Mouse (Mus musculus) limb, embryonic 10.5 days (tissue): ENCODE data around the gene Zfp488. TPM values are rescaled to one million over a fixed set of nuclear protein-coding genes. Genes with fewer than 3 reads are reported as not detected.

Experiments
- DNase-seq: peaks from one replicate; pipeline ENCODE4 v3.0.0-alpha.2; 2017; ENCODE audit warnings: low spot score
- H3K27ac ChIP-seq: fragments of 300-500 bp; sonication (generic); 2 replicates; pipeline ENCODE4 v1.5.1; 2016; ENCODE audit warnings: mild to moderate bottlenecking
- H3K27me3 ChIP-seq: fragments of 300-500 bp; sonication (generic); 2 replicates; pipeline ENCODE4 v1.6.1; 2016; ENCODE audit warnings: low read depth, mild to moderate bottlenecking; ENCODE audit not compliant: poor library complexity, severe bottlenecking
- H3K36me3 ChIP-seq: fragments of 300-500 bp; sonication (generic); 2 replicates; pipeline ENCODE4 v1.6.1; 2016; ENCODE audit warnings: mild to moderate bottlenecking, moderate library complexity
- H3K4me1 ChIP-seq: fragments of 300-500 bp; sonication (generic); 2 replicates; pipeline ENCODE4 v1.6.1; 2016
- H3K4me3 ChIP-seq: fragments of 300-500 bp; sonication (generic); 2 replicates; pipeline ENCODE4 v1.5.1; 2016; ENCODE audit warnings: mild to moderate bottlenecking, moderate library complexity
- H3K9me3 ChIP-seq: fragments of 300-500 bp; sonication (generic); replicated peaks from 2 replicates; pipeline ENCODE4 v1.6.1; 2016; ENCODE audit warnings: mild to moderate bottlenecking
- WGBS: fragments of 180-500 bp; shearing (Covaris S2); methylation state at CpG from one replicate; pipeline ENCODE4 v1.1.7; 2016; 5-methylcytosine and 5-hydroxymethylcytosine counted together
- polyA plus RNA-seq: library from polyadenylated mRNA; unstranded; fragments of >200 nt; fragmentation: Nextera tagmentation; extraction: Ambion mirVana; gene quantifications from 2 replicates; pipeline ENCODE4 v1.2.1, GENCODE M21; 2016

The Zfp488 gene
- 0.04 and 0.08 TPM in 2 replicates for polyA plus RNA-seq

DNA sequence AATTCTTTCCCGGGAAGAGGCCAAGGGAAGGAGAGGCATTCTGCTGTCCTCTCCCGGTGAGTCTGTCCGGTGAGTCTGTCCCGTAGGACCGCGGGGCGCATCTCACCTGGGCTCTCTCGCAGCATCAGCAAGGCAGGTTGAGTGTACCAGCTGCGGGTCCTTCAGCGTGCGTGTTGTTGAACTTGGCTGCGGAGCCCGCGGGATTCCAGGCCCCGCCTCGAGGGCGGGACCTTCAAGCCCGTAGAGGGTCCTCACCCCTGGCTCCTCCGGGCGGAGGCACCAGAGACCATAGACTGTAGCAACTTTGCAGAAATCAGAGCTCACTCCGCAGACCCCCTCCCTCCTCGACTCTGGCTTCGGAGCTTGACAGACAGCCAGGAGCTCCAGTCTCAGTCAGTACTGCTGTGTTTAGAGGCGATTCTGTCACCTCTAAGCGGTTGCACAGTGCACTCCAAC is at the start of gene Zfp488:
TSS of gene Zfp488 (minus strand) at position 161 of the 456 bp plus-strand sequence.
- 3% methylated on average over 25 of the region's 25 CpGs for WGBS
- DNase-seq = peak; percentile 60
- H3K27me3 ChIP-seq = peaks cover 37% of the 10 kb centered on the region
- H3K27ac ChIP-seq = no peak within 1 kb of the TSS
- H3K4me1 ChIP-seq = peaks cover 13% of the 10 kb centered on the region
- H3K36me3 ChIP-seq = no peaks in the 10 kb centered on the region
- peak within 1 kb of the TSS; percentile 54 for H3K4me3 ChIP-seq
- H3K9me3 ChIP-seq = no peaks in the 10 kb centered on the region

DNA sequence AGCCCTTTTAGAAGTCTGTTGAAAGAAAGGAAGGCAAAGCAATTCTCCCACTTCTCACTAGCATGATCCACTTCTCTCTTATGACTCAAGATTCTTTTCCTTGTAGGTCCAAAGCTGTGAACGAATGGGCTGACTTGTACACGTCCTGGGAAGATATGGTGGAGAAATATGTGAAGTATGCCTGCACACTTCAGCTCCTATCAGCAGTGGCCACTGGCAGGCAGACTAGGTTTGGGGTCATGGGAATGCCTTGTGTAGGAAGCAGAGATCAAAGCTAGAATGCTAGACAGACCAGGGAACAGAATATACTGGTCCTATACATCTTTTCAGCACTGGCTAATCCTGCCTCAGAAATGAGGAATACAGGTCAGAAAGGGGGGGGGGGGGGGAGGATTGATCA is 48.1 kb upstream of the Zfp488 start:
- 83% methylated on average over 2 of the region's 2 CpGs for WGBS
- Histone ChIP-seq H3K27me3 (no peaks in the 10 kb centered on the region), H3K9me3 (no peaks in the 10 kb centered on the region), H3K27ac (no peak overlapping the region), H3K4me1 (no peaks in the 10 kb centered on the region), H3K4me3 (no peak overlapping the region), H3K36me3 (no peaks in the 10 kb centered on the region)
- no peak for DNase-seq

DNA sequence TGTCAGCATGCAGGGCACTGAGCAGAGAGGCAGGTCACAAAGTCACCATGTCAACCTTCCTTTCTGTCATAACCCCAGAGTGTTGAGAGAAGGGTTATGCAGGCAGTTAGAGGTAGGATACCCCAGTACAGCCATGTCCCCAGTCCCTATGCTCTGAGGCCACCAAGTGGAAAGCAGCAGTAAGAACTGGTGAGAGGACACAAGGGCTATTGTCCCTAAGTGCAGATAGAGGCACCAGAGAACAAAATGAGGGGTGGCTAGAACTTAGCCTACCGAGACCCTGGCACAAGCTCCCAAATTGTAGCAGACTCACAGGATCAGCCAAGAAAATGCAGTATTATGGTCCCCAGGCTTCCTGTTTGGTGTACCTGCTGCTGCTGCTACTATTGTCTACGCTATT is 38.4 kb upstream of the Zfp488 start:
- Histone ChIP-seq H3K27ac (no peak overlapping the region), H3K4me3 (no peak overlapping the region), H3K4me1 (no peaks in the 10 kb centered on the region), H3K9me3 (no peaks in the 10 kb centered on the region), H3K27me3 (no peaks in the 10 kb centered on the region), H3K36me3 (no peaks in the 10 kb centered on the region)
- no peak for DNase-seq
- WGBS = 97% methylated on average over 2 of the region's 2 CpGs

DNA sequence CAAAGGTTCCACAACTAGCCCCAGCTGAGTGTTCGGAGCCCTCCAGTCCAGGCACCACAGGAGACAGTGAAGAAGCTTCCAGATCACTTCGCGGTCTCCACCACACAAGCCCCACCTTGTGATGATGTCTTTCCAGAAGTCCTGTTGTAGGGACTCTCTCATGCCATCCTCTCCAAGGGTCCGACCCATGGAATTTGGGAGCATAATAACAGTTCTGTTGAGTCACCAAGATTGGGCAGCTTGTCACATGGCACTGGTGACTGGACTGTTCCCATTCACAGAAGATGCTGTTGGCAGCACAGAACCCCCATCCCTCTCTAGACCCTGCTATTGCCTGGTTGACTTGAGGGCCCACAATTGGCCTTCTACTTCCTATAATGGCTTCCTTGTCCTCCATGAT is 37.8 kb upstream of the Zfp488 start, which contains the start of gene Gm5460:
TSS of gene Gm5460 (plus strand) at position 378 of the 400 bp plus-strand sequence.
- no peak within 1 kb of the TSS for H3K4me3 ChIP-seq
- H3K9me3 ChIP-seq = no peaks in the 10 kb centered on the region
- WGBS = 94% methylated on average over 4 of the region's 4 CpGs
- no peaks in the 10 kb centered on the region for H3K27me3 ChIP-seq
- H3K27ac ChIP-seq = no peak within 1 kb of the TSS
- no peak for DNase-seq
- H3K36me3 ChIP-seq = no peaks in the 10 kb centered on the region
- no peaks in the 10 kb centered on the region for H3K4me1 ChIP-seq

DNA sequence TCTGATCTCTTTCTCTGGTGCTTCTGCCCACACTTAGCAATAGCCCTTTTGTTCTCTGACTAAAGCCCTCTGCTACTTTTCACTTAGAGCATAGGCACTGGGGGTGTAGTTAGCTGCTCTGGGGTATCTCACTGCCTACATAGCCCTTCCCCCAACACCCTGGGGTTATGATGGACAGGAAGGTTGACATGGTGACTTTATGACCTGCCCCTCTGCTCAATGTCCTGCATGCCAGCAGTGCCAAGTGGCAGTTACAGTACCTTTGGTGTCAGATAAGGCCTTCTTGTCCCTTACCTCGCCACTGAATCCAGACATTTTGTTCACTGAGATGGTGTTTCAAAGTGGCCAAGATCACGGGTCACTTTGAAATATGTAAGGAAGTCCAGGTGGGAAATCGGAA is 36.5 kb upstream of the Zfp488 start, which contains the start of gene Gm30083:
TSS of gene Gm30083 (minus strand) at position 120 of the 400 bp plus-strand sequence.
- no peaks in the 10 kb centered on the region for H3K9me3 ChIP-seq
- no peaks in the 10 kb centered on the region for H3K4me1 ChIP-seq
- WGBS = 92% methylated on average over 3 of the region's 3 CpGs
- no peak within 1 kb of the TSS for H3K27ac ChIP-seq
- H3K36me3 ChIP-seq = no peaks in the 10 kb centered on the region
- H3K27me3 ChIP-seq = no peaks in the 10 kb centered on the region
- no peak for DNase-seq
- H3K4me3 ChIP-seq = no peak within 1 kb of the TSS

DNA sequence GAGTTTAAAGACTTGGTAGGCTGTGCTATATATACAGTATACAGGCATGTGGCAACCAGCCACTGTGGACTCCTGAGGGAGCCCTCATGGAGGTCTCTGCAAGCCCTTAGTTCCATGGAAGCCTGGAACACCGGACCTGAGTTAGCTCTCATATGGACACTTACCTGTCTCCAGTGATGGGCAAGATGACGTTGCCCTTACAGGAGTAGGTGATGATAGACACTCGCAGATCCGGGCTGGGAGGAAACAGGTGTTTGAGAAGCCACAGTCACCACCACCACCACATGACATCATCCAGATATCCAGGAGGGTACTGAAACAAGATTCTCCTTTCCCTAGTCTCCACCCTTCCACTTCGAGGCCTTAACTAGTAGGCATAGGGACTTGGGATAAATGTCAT is 23.8 kb upstream of the Zfp488 start:
- Histone ChIP-seq H3K36me3 (no peaks in the 10 kb centered on the region), H3K9me3 (no peaks in the 10 kb centered on the region), H3K4me1 (peaks cover 6% of the 10 kb centered on the region), H3K27ac (no peak overlapping the region), H3K27me3 (no peaks in the 10 kb centered on the region), H3K4me3 (no peak overlapping the region)
- 95% methylated on average over 5 of the region's 5 CpGs for WGBS
- DNase-seq = no peak

DNA sequence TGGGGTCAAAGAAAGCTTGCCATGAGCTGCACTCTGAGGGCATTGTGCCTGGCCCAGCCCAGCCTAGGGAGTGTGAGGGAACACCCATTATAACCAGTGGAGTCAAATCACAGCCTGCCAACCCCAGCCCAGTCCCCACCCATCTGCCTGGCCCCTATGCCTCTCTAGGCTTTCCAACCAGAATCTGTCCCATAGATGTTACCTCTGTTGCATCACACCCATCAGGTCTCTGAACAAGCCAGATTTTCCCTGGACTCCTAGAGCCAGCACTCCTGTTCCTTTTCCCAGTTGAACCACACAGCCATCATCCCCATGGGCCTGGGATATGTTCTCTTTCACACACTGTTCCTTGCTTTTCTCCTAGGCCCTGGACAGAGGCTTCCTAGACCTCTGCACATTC is 22.9 kb upstream of the Zfp488 start:
- peaks cover 14% of the 10 kb centered on the region for H3K4me1 ChIP-seq
- no peaks in the 10 kb centered on the region for H3K36me3 ChIP-seq
- H3K4me3 ChIP-seq = no peak overlapping the region
- H3K27ac ChIP-seq = no peak overlapping the region
- H3K9me3 ChIP-seq = no peaks in the 10 kb centered on the region
- no peaks in the 10 kb centered on the region for H3K27me3 ChIP-seq
- DNase-seq = peak; percentile 25

DNA sequence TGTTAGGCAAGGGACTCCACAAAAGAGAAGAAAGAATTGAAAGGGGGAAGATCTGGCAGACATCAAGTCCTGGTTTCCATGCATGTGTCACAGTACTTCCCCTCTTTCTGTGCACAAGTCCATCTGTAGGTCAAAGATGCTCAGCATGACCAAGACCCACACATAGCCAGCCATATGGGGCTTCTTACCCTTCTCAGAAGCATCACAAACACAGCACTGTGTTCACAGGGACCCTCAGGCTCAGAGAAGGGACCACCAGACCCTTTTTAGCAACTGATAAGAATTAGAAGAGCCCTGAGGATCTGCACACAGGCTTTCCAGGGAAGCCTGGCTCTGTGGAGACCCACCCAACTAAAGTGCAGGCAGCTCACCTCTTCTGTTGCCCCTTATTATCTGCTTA is 21.5 kb upstream of the Zfp488 start:
- Histone ChIP-seq H3K27ac (no peak overlapping the region), H3K4me3 (no peak overlapping the region), H3K9me3 (no peaks in the 10 kb centered on the region), H3K4me1 (peaks cover 14% of the 10 kb centered on the region), H3K36me3 (no peaks in the 10 kb centered on the region), H3K27me3 (no peaks in the 10 kb centered on the region)
- no peak for DNase-seq

DNA sequence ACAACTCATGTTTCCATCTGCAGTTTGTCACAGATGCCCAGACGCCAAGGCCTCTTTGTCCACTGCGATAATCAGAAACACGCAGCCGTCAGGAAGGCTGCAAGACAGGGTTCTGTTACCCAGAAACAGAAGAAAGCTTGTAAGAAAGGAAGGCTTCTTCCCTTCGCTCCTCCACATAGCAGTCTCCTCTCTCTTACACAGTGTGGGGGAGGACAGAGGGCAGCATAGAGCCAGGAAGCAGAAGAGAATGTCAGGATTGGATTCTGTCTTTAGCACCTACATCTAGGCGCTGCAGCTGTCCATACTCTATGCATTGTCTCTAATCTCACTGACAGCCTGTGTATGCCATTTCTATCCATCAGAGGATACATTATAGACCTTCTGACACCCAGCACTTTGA is 18.9 kb upstream of the Zfp488 start:
- H3K27ac ChIP-seq = no peak overlapping the region
- WGBS = 54% methylated on average over 6 of the region's 6 CpGs
- DNase-seq = no peak

DNA sequence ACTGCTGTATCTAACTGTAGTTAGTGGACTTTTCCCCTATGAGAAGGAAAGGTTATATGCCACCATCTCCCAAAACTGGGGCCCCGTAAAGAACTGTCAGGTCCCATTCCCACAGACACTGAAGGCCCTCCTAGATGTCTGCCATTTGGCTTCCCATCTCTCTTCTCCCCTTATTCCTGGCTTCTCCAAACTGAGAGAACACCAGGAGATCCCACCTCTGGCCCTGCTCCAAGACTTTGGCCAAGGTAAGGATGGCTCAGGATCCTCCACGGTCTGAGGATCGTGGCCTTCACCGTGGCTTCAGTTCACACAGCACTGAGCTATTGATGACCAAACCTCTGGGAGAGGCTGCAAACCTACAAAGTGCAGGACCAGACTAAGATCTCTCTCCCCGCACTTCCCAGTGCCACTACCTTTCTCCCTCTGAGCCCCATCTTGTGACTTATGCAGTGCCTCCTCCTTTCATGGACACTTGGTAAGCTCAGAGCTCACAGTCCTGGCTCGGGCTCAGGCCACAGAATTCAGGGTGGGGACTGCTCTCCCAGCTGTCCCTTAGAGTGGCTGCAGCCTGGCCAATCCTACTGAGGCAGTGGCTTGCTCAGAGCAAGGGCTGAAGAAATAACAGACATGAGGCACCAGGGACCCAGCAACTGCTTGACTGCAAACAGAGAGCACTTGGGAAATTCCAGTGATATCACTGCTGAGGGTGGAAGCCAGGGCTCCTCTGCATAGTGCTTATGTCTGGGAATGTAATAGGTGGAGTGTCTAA is 15.1 kb upstream of the Zfp488 start:
- no peak overlapping the region for H3K27ac ChIP-seq
- H3K4me1 ChIP-seq = peaks cover 14% of the 10 kb centered on the region
- DNase-seq = peak; percentile 22
- no peaks in the 10 kb centered on the region for H3K36me3 ChIP-seq
- 0 out of 2 replicates have a peak, but pooled peaks cover 4% of the 10 kb centered on the region for H3K27me3 ChIP-seq
- 89% methylated on average over 6 of the region's 6 CpGs for WGBS
- H3K4me3 ChIP-seq = no peak overlapping the region
- H3K9me3 ChIP-seq = no peaks in the 10 kb centered on the region

More for the DNA sequence above, 18.9 kb upstream of the Zfp488 start:
- Histone ChIP-seq H3K4me3 (no peak overlapping the region), H3K4me1 (peaks cover 14% of the 10 kb centered on the region), H3K36me3 (no peaks in the 10 kb centered on the region), H3K27me3 (0 out of 2 replicates have a peak, but pooled peaks cover 4% of the 10 kb centered on the region), H3K9me3 (no peaks in the 10 kb centered on the region)

DNA sequence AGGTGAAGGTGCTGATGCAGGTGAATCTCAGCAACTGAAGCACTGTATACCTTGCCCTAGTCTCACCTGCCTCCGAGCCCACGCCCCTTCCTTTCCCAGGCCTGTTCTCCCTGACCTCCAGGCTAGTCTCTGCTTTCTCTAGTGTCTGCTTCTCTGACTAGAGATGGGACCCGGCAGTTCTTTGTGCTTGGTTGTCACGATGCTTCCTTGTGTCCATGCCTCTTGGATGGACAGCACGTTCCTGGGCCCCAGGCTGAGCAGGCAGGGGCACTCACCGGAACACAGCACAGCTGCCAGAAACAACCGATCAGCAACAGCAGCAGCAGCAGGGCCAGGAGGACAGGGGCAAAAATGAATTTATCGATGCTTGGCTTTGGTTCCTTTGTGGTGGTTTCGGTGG is 14.5 kb upstream of the Zfp488 start:
- H3K9me3 ChIP-seq = no peaks in the 10 kb centered on the region
- 91% methylated on average over 9 of the region's 9 CpGs for WGBS
- H3K27me3 ChIP-seq = 0 out of 2 replicates have a peak, but pooled peaks cover 4% of the 10 kb centered on the region
- DNase-seq = peak; percentile 19
- H3K27ac ChIP-seq = no peak overlapping the region
- peaks cover 14% of the 10 kb centered on the region for H3K4me1 ChIP-seq
- no peaks in the 10 kb centered on the region for H3K36me3 ChIP-seq
- H3K4me3 ChIP-seq = no peak overlapping the region

DNA sequence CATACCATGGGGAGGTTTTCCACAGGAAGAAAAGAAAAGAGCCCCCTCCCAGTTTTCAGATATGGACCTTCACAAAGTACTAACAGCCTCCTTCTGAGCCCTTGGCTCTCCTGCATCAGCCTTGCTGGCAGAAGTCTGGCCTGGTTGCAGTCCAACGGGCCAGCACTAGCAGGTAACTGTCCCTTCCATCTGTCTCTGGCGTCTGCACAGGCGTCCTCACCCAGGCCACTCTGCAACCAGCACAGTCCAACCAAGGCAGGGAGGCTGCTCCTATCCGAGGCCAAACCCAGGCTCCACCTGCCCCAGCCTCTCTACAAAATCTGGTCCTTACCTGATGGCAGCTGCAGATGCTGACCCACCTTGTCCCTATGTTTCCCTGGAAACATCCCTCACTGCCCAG is 13.4 kb upstream of the Zfp488 start:
- Histone ChIP-seq H3K4me1 (peaks cover 4% of the 10 kb centered on the region), H3K4me3 (no peak overlapping the region), H3K27ac (no peak overlapping the region), H3K9me3 (no peaks in the 10 kb centered on the region), H3K36me3 (no peaks in the 10 kb centered on the region), H3K27me3 (0 out of 2 replicates have a peak, but pooled peaks cover 4% of the 10 kb centered on the region)
- 79% methylated on average over 4 of the region's 4 CpGs for WGBS
- DNase-seq = peak; percentile 22

DNA sequence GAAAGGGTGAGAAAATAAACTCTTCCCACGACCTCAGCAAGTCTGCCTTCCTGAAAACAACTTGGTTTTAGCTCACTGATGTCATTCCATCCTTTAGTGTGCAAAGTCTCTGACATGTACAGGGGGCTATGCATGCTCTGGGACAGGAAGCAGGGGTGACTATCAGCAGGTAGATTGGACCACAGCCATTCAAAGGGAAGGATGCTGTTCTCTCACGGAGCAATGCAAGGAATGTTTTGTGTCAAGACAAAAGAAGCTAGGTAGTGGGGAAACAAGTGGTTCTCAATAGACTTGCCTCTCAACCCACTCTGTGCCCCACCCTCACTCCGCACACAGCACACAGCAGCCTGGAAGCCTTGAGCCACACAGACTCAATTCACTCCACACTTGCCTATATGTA is 10.6 kb upstream of the Zfp488 start:
- no peaks in the 10 kb centered on the region for H3K36me3 ChIP-seq
- H3K9me3 ChIP-seq = no peaks in the 10 kb centered on the region
- no peaks in the 10 kb centered on the region for H3K4me1 ChIP-seq
- H3K27ac ChIP-seq = no peak overlapping the region
- no peak for DNase-seq
- H3K4me3 ChIP-seq = no peak overlapping the region
- H3K27me3 ChIP-seq = 0 out of 2 replicates have a peak, but pooled peaks cover 4% of the 10 kb centered on the region
- WGBS = 71% methylated on average over 3 of the region's 3 CpGs
